Mouse (Mus musculus) heart, postnatal 10 days (tissue): ENCODE results near the gene Hist1h2bh. TPM values are rescaled to one million over a fixed set of nuclear protein-coding genes. Genes with fewer than 3 reads are reported as not detected.
"Not testable (repeated sequence)": the region's sequence is repeated elsewhere in the genome, so short reads cannot be mapped to it uniquely, and the experiment has no call there.

Experiments
- DNase-seq, 2 experiments: peaks; one replicate each; pipeline ENCODE4 v3.0.0; 2021
- intact Hi-C: fragments of 180-260 bp; cut with DNase I; formaldehyde crosslinking; loops from one replicate; pipeline ENCODE4 v1.15.1; 2025
- total RNA-seq, 2 experiments: library from RNA; stranded (reverse); gene quantifications; 2 replicates each; pipeline ENCODE4 v1.2.3; 2021

The Hist1h2bh gene
- total RNA-seq, 2 experiments from 2014 or later, result 9.2 to 11.2 TPM

GRCm38 (mm10) chr13:23575271-23575851 lies 32.2 kb upstream of the Hist1h2bh start, which contains the start of gene Hist1h3d:
Hist1h3d (plus strand) TSS chr13:23575763.
- intact Hi-C loops, result no loop called here
- DNase-seq, result peak; percentile 73 to 74

- not testable (repeated sequence) for DNase-seq
- intact Hi-C loops, result loop anchor here (1.0 kb wide), 1 partner anchor 47 kb away; the partner anchor contains the start of gene Hist1h2be
These were observed 31.5 kb upstream of the Hist1h2bh start for GRCm38 (mm10) chr13:23574546-23575170.

DNA sequence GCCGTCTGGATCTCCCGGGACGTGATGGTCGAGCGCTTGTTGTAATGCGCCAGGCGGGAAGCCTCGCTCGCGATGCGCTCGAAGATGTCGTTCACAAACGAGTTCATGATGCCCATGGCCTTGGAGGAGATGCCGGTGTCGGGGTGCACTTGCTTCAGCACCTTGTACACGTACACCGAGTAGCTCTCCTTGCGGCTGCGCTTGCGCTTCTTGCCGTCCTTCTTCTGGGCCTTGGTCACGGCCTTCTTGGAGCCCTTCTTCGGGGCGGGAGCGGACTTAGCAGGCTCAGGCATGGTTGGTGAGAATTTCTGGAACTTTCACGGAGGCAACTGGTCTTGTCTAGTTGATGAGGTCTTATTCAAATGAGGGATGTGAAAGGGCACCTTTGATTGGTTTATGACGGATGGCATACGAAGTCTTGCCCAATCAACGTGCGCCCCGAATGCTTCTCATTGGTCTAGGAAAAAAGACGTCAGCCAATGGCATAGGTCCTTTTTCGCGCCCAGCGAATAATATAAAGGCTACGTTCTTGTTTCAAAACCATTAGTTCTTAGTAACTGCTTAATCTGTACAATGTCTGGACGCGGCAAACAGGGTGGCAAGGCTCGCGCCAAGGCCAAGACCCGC lies 30.8 kb upstream of the Hist1h2bh start, which contains the start of the genes Hist1h2bf and Hist1h2ad:
Gene Hist1h2bf (minus strand): TSS at position 299 of the 627 bp plus-strand sequence.
Gene Hist1h2ad (plus strand): TSS at position 484 of the 627 bp plus-strand sequence.
- intact Hi-C loops, result loop anchor here (1.0 kb wide), 1 partner anchor 47 kb away; the partner anchor contains the start of gene Hist1h2be
- DNase-seq, result peak; percentile 91 to 92

GRCm38 (mm10) chr13:23573034-23573897 lies 30.1 kb upstream of the Hist1h2bh start:
- DNase-seq, intact Hi-C loops: not testable (repeated sequence)

DNA sequence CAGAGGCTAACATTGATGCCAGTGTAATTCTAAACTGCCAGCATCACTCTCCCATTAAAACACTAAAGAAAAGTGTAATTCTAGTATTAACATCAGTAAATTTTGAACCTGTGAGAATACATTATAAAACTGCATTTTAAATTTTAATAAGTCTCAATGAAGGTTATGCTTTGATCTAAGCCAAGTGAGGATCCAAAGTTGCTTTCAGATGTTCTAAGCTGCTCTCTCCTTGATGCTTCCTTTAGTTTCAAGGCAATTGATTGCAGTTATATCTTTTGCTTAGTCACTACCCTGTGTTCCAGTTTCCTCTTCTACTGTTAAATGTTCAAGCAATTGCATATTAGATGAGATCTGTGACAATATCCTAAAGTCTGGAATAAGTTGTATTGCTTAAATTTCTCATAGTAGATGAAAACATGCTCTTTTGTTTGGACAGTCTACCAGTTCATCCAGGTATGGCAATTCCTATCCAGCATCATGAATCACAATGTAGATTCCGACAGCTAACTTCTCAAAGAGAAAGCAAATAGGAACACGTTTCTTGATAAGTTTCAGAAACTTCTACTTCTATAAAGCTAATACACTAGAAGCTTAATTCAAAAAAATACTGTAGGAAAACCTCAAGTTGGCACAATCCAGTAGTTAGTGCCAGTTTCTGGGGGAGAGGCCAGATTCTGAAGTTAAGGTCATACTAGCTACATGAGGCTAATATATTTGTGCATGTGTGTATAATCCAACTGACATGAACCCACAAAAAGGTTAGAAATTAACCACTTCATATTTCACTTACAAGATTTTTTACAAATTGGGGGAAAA lies 29.2 kb upstream of the Hist1h2bh start:
- DNase-seq, result no peak
- intact Hi-C loops, result no loop called here

GRCm38 (mm10) chr13:23571504-23572217 lies 28.5 kb upstream of the Hist1h2bh start:
- intact Hi-C loops, DNase-seq: not testable (repeated sequence)

- DNase-seq, result peak; percentile 81 to 82
- intact Hi-C loops, result no loop called here
These were observed 27.9 kb upstream of the Hist1h2bh start, which contains the start of the genes Hist1h2ae and Hist1h2bg for GRCm38 (mm10) chr13:23571022-23571503. Hist1h2ae (minus strand) TSS chr13:23571220. Hist1h2bg (plus strand) TSS chr13:23571396.

DNA sequence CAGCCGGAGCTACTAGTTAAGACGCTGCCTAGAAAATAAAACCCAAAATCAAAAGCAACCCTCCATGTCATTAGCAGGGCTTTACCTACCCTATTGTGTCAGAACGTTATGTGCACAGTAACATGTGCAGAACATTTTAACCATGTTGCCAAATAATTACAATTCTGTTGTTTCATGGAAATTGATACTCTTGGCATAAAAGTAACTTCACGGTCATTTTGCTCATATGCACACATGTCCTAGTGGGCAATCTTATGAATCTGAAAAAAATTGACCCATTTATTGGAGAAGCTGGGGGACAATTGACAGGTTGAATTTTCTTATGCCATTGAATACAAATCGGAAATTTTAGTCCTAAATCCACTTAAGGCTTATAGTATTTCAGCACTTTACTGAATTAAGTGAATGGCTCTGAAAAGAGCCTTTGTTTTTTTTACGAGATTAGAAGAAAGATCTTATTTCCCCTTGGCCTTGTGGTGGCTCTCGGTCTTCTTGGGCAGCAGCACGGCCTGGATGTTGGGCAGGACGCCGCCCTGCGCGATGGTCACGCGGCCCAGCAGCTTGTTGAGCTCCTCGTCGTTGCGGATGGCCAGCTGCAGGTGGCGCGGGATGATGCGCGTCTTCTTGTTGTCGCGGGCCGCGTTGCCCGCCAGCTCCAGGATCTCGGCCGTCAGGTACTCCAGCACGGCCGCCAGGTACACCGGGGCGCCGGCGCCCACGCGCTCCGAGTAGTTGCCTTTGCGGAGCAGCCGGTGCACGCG lies 27.2 kb upstream of the Hist1h2bh start:
- DNase-seq, intact Hi-C loops: not testable (repeated sequence)

- intact Hi-C loops, result no loop called here
- no peak for DNase-seq
These were observed 21.3 kb upstream of the Hist1h2bh start for GRCm38 (mm10) chr13:23564482-23564881.

DNA sequence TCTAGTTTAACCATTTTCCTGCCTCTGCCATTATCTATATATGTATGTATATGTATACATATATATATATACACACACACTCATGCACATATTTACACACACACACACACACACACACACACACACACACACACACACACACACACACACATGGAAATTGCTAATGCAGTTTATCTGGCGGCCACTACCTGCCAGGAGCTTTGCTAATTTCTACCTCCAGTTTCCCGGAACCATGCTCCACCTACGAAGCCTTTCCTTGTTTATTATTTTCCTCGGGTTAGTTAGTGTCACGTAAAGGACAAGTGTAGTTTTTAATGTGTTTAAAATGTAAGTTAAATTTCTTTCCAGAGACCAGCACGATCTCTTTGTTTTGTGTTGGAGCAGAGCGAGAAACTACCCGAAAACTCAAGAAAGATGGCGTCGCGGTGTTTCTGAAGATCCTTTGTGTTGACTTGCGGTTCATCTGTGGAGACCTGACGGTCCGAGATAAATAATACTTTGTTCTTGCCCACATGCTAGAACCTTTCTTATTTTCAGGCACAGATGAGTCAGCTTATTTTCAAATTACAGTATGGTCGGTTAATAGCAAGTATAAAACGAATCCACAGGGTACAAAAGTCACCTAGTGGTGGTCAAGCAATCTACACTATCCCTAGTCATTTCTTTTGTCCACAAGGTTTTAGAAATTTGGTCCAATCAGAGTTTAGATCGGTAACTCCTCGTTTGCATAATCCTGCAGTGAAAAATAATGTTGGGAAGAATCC lies 19.7 kb upstream of the Hist1h2bh start:
- intact Hi-C loops, result no loop called here
- DNase-seq, result peak; percentile 62 to 70

- intact Hi-C loops, result not testable (repeated sequence)
- DNase-seq, result peak; percentile 96
These were observed 18.9 kb upstream of the Hist1h2bh start, which contains the start of gene Hist1h3e for GRCm38 (mm10) chr13:23561883-23562659. Hist1h3e (minus strand) TSS chr13:23562369.

DNA sequence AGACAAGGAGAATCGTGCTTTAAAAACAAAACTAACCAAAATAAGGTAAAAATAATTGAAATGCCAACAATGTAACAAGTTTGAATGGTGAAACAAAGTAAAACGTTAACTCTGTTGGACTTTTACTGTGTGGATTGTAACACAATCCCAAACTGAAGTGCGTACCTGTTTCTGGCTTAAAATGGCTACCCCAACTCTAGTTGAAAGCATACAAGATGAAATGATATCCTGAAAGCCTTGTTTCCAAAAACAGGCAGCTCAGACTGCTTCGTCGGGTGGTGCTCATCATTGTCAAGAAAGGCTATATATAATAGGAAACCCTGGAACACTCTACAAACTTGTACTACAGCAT lies 18.3 kb upstream of the Hist1h2bh start:
- DNase-seq, intact Hi-C loops: not testable (repeated sequence)

GRCm38 (mm10) chr13:23560699-23561098 lies 17.5 kb upstream of the Hist1h2bh start:
- intact Hi-C loops, DNase-seq: not testable (repeated sequence)

GRCm38 (mm10) chr13:23556906-23557305 lies 13.7 kb upstream of the Hist1h2bh start:
- intact Hi-C loops, result no loop called here
- DNase-seq, result no peak

DNA sequence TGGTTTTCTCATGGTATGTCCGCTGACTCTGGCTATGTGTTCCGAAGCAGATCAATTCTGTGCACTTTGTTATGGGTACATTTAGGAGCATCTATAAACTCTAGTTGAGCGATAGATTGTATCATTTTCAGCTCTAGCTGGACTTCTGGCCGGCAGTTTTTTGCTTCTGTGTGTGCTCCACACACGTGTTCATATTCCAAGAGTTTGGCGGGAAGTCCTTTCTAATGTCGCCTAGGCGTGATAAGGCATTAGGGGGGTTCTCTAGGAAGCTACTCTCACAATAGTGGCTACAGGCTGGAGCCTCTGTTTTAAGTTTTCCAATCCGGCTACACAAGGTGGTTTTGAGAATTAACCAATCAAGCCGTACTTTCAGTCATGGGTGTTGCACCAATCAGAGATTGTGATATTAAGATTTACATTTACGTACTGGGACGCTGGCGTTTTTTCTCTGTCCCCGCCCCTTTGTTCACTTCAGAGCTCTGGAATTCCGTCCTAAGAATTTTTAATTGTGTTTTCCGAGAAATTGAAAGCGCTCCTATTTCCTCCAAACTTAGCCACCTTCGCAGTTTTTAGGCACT lies 12.7 kb upstream of the Hist1h2bh start:
- peak; percentile 85 for DNase-seq

More for the DNA sequence above, 12.7 kb upstream of the Hist1h2bh start:
- intact Hi-C loops, result no loop called here
